ENCODE assay signal across 20 mouse cellular contexts in genomic region chr1:35428126-35428840, GRCm38 (mm10).
A peak's percentile ranks its signal among the peaks of the same experiment; 100 is the strongest.
DNase-seq lines count a peak whose midpoint lies in the region; ATAC-seq and TF ChIP-seq lines count a peak whose summit lies in the region.
"Had no signal": no experiment of that assay in that cellular context is flagged by ENCODE, and none has a peak within 500 bp of the region (broad histone marks: within the 10 kb centered on the region; RNA-seq: fewer than 3 reads in every experiment).

No protein-coding gene starts in this region.

- no peak for DNase-seq in frontal cortex, postnatal 14 days (ENCODE audit: low spot score in 2 of 2)
- peak; percentile 60 for DNase-seq in midbrain, postnatal 0 days (ENCODE audit: low spot score)
- DNase-seq in layer of hippocampus, adult 2 months (ENCODE audit: low spot score in 2 of 2): peak; percentile 14 to 35
- no peak for DNase-seq in heart, adult 11 months
- DNase-seq: adrenal gland, postnatal 10 days; B cell, adult 2 months; cerebellum, adult 8-10 months; heart, postnatal 4 days; kidney, adult 11 months; kidney, postnatal 10 days; lung, postnatal 14 days; thymus, adult 2 months had no signal

- no peaks in the 10 kb centered on the region for H3K4me1 ChIP-seq in midbrain, postnatal 0 days (ENCODE audit: insufficient read depth, low read length)
- no peaks in the 10 kb centered on the region for H3K4me1 ChIP-seq in midbrain, embryonic 16.5 days (ENCODE audit: control insufficient read depth, insufficient read depth, low read length)
- peaks cover 6% of the 10 kb centered on the region; the same call in 1 of the 2 replicates for H3K4me1 ChIP-seq in neural tube, embryonic 15.5 days
- H3K4me1 ChIP-seq: embryonic facial prominence, embryonic 12.5 days; limb, embryonic 15.5 days; megakaryocyte, embryonic 14.5 days; midbrain, embryonic 15.5 days had no signal

- no peak for TF ChIP-seq CTCF in midbrain, postnatal 0 days (IDR thresholded peaks at IDR 0.05)
- no peak for TF ChIP-seq CTCF in layer of hippocampus, adult 2 months (conservative IDR thresholded peaks at IDR 0.05)

- H3K9me3 ChIP-seq in midbrain, postnatal 0 days (ENCODE audit: low read length): no peaks in the 10 kb centered on the region
- peaks cover 2% of the 10 kb centered on the region; the same call in 1 of the 2 replicates for H3K9me3 ChIP-seq in midbrain, embryonic 16.5 days (replicated peaks; ENCODE audit: control insufficient read depth, low read length, poor library complexity, severe bottlenecking)
- H3K9me3 ChIP-seq in neural tube, embryonic 15.5 days (replicated peaks): no peaks in the 10 kb centered on the region; the same call in 1 of the 2 replicates
- H3K9me3 ChIP-seq: embryonic facial prominence, embryonic 12.5 days; limb, embryonic 15.5 days; midbrain, embryonic 15.5 days had no signal

- ATAC-seq in frontal cortex, adult (ENCODE audit: low TSS enrichment): peak; percentile 38; the same call in 1 of the 2 replicates
- peak; percentile 60; the same call in 1 of the 2 replicates for ATAC-seq in midbrain, postnatal 0 days (ENCODE audit: low FRiP score)
- no peak for ATAC-seq in midbrain, embryonic 16.5 days
- peak; percentile 78 for ATAC-seq in neural tube, embryonic 15.5 days (ENCODE audit: low FRiP score)
- ATAC-seq: midbrain, embryonic 15.5 days had no signal

- H3K36me3 ChIP-seq in midbrain, postnatal 0 days (ENCODE audit: insufficient read depth, low read length): no peaks in the 10 kb centered on the region
- H3K36me3 ChIP-seq in midbrain, embryonic 16.5 days (ENCODE audit: control insufficient read depth, insufficient read depth, low read length): no peaks in the 10 kb centered on the region
- no peaks in the 10 kb centered on the region for H3K36me3 ChIP-seq in neural tube, embryonic 15.5 days
- H3K36me3 ChIP-seq: embryonic facial prominence, embryonic 12.5 days; limb, embryonic 15.5 days; midbrain, embryonic 15.5 days had no signal

- H3K9ac ChIP-seq in midbrain, postnatal 0 days (replicated peaks; ENCODE audit: low read length, poor library complexity, severe bottlenecking): no peak overlapping the region
- no peak overlapping the region for H3K9ac ChIP-seq in midbrain, embryonic 16.5 days (ENCODE audit: low read depth, low read length)
- H3K9ac ChIP-seq in neural tube, embryonic 15.5 days (replicated peaks): no peak overlapping the region
- H3K9ac ChIP-seq: embryonic facial prominence, embryonic 12.5 days; limb, embryonic 15.5 days; midbrain, embryonic 15.5 days had no signal

- no peaks in the 10 kb centered on the region for H3K27me3 ChIP-seq in midbrain, postnatal 0 days (ENCODE audit: insufficient read depth, low read length)
- no peaks in the 10 kb centered on the region for H3K27me3 ChIP-seq in midbrain, embryonic 16.5 days (ENCODE audit: control insufficient read depth, insufficient read depth, low read depth, low read length)
- no peaks in the 10 kb centered on the region for H3K27me3 ChIP-seq in neural tube, embryonic 15.5 days (replicated peaks)
- H3K27me3 ChIP-seq: embryonic facial prominence, embryonic 12.5 days; limb, embryonic 15.5 days; megakaryocyte, embryonic 14.5 days; midbrain, embryonic 15.5 days had no signal

- H3K4me3 ChIP-seq in midbrain, postnatal 0 days (ENCODE audit: low read depth, low read length): no peak overlapping the region
- no peak overlapping the region for H3K4me3 ChIP-seq in midbrain, embryonic 16.5 days (ENCODE audit: low read depth, low read length)
- H3K4me3 ChIP-seq in layer of hippocampus, adult 2 months: no peak overlapping the region
- no peak overlapping the region for H3K4me3 ChIP-seq in neural tube, embryonic 15.5 days (replicated peaks)
- H3K4me3 ChIP-seq: embryonic facial prominence, embryonic 12.5 days; left cerebral cortex, adult 2 months; limb, embryonic 15.5 days; megakaryocyte, embryonic 14.5 days; midbrain, embryonic 15.5 days had no signal

- no peak overlapping the region for H3K27ac ChIP-seq in midbrain, postnatal 0 days (ENCODE audit: low read depth, low read length)
- H3K27ac ChIP-seq in midbrain, embryonic 16.5 days (ENCODE audit: low read length): no peak overlapping the region
- H3K27ac ChIP-seq in layer of hippocampus, adult 2 months: no peak overlapping the region
- H3K27ac ChIP-seq in neural tube, embryonic 15.5 days (replicated peaks): peak overlapping the region; percentile 74
- H3K27ac ChIP-seq: embryonic facial prominence, embryonic 12.5 days; left cerebral cortex, adult 2 months; limb, embryonic 15.5 days; midbrain, embryonic 15.5 days had no signal

- no peak overlapping the region for H3K4me2 ChIP-seq in midbrain, postnatal 0 days (ENCODE audit: low read depth, low read length, poor library complexity, severe bottlenecking)
- no peak overlapping the region for H3K4me2 ChIP-seq in midbrain, embryonic 16.5 days (ENCODE audit: low read length)
- no peak overlapping the region for H3K4me2 ChIP-seq in neural tube, embryonic 15.5 days
- H3K4me2 ChIP-seq: embryonic facial prominence, embryonic 12.5 days; limb, embryonic 15.5 days; midbrain, embryonic 15.5 days had no signal

- 77% methylated on average over 8 of the region's 8 CpGs for WGBS in midbrain, postnatal 0 days
- WGBS in midbrain, embryonic 16.5 days: 84% methylated on average over 8 of the region's 8 CpGs
- 50% methylated on average over 8 of the region's 8 CpGs for WGBS in neural tube, embryonic 15.5 days

Comparison
In these comparisons a context has a peak if more than half of its experiments do, and no peak if none do; other contexts are left out.
1. DNase-seq: peak in midbrain, postnatal 0 days (single experiment) and layer of hippocampus, adult 2 months (2 of 2); none in frontal cortex, postnatal 14 days (0 of 2) and heart, adult 11 months (single experiment).